Mouse (Mus musculus) C2C12 (cell line): ENCODE results near the gene Gnai2. TPM values are rescaled to one million over a fixed set of nuclear protein-coding genes. Genes with fewer than 3 reads are reported as not detected.
A peak's percentile ranks its signal among the peaks of the same experiment; 100 is the strongest.

Experiments used
- H3K27me3 ChIP-seq: one replicate; pipeline ENCODE4 v1.6.1; 2011; ENCODE audit not compliant: control insufficient read depth, insufficient read depth, insufficient read length
- H3K36me3 ChIP-seq: one replicate; pipeline ENCODE4 v1.6.1; 2011; ENCODE audit not compliant: control insufficient read depth, insufficient read depth
- H3K4me3 ChIP-seq: one replicate; pipeline ENCODE4 v1.5.1; 2011; ENCODE audit warnings: mild to moderate bottlenecking, control low read depth; ENCODE audit not compliant: poor library complexity, insufficient read depth, severe bottlenecking
- H3K79me2 ChIP-seq: one replicate; pipeline ENCODE4 v1.6.1; 2011; ENCODE audit not compliant: control insufficient read depth, insufficient read depth
- H3K79me3 ChIP-seq: one replicate; pipeline ENCODE4 v1.6.1; 2011; ENCODE audit warnings: low read depth, control low read depth
- H3ac ChIP-seq: one replicate; pipeline ENCODE3; 2011; ENCODE audit warnings: low read depth; ENCODE audit not compliant: control insufficient read depth, insufficient read length
- CEBPB ChIP-seq: IDR thresholded peaks from one replicate; pipeline ENCODE4 v1.6.1; 2011; ENCODE audit warnings: low read depth, mild to moderate bottlenecking, control low read depth, moderate library complexity
- CTCF ChIP-seq: IDR thresholded peaks from one replicate; pipeline ENCODE4 v1.5.1; 2011; ENCODE audit not compliant: control insufficient read depth, insufficient read depth, insufficient read length
- FOSL1 ChIP-seq: IDR thresholded peaks from one replicate; pipeline ENCODE4 v1.8.0; 2011; ENCODE audit warnings: mild to moderate bottlenecking, low read length; ENCODE audit not compliant: poor library complexity, insufficient read depth, severe bottlenecking
- MAX ChIP-seq: IDR thresholded peaks from one replicate; pipeline ENCODE4 v1.6.1; 2011; ENCODE audit warnings: mild to moderate bottlenecking, control low read depth
- MYOD1 ChIP-seq: IDR thresholded peaks from one replicate; pipeline ENCODE4 v1.6.1; 2011; ENCODE audit warnings: low read depth; ENCODE audit not compliant: control insufficient read depth, insufficient read length
- MYOG ChIP-seq: IDR thresholded peaks from one replicate; pipeline ENCODE4 v1.6.1; 2011; ENCODE audit not compliant: control insufficient read depth, insufficient read length; ENCODE audit errors: extremely low read depth
- USF1 ChIP-seq: IDR thresholded peaks from one replicate; pipeline ENCODE4 v1.6.1; 2011; ENCODE audit warnings: low read depth, mild to moderate bottlenecking, control low read depth, moderate library complexity
- polyA plus RNA-seq: library from polyadenylated mRNA; unstranded; fragments of >200 nt; fragmentation: generic; extraction: Trizol; gene quantifications from one replicate; pipeline ENCODE4 v1.2.1, GENCODE M21; 2012; ENCODE audit warnings: missing spikeins

Gene Gnai2
- polyA plus RNA-seq, 1 experiment, result 449 TPM

DNA sequence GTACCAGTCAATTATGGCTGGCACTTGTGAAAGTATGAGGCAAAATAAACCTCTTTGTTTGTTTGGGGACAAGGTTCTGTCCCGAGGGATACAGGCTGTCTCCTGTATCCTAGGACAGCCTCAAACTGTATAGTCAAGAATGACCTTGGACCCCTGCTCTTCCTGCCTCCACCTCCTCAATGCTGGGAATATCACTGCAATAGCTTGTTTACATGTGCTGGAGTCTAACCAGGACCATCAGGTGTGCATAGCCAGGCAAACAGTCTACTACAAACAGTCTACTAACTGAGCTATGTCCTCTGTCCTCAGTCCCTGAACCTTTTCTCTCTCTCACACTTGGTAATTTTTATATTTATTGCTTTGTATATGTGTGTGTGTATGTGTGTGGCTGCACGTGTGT, 18.3 kb upstream of the Gnai2 start:
- H3K79me2 ChIP-seq, result no peaks in the 10 kb centered on the region
- TF ChIP-seq MYOD1, result no peak
- TF ChIP-seq CTCF, result no peak
- no peak for TF ChIP-seq MAX
- TF ChIP-seq CEBPB, result no peak
- no peak for TF ChIP-seq MYOG
- no peak for TF ChIP-seq FOSL1
- TF ChIP-seq USF1, result no peak

DNA sequence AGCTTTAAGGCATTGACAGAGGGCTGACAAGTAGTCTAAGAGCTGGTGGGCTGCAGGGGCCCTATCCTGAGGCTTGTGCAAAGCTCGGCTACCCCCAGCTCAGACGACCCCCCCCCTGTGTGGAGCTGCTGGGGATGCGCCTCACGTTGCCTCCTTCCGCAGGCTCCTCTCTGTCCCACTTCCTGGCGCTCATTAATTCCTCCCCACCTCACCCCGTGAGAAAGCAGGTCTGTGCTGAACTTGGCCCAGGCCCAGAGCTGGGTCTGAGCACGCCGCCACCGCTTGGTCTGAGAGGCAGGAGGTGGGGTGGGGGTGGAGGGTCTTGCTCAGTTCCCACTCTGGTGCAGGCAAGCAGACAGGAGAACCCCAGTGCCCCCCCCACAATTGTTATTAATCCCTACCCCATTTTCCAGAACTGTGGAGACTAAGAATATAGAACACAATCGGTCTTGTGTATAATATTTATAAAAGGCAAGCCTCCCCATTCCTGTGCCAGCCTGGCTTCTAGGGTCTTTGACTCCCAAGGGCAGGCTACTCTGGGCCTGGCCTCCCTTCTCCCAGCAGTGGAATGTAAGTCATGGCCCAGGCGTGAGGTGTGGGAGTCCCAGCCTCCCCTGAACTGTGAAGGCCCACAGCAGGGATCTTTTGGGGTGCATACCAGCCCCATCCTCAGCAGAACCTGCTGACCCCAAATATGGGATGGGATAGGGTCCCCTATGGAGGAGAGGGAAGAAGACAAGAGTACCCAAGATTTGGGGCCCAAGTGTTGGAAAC, 15.7 kb upstream of the Gnai2 start:
- TF ChIP-seq MAX (no peak), MYOG (no peak), USF1 (no peak), MYOD1 (no peak), CTCF (no peak), FOSL1 (no peak), CEBPB (no peak)
- no peaks in the 10 kb centered on the region for H3K79me2 ChIP-seq
- no peak overlapping the region for H3K4me3 ChIP-seq

More for the DNA sequence above, 18.3 kb upstream of the Gnai2 start:
- H3ac ChIP-seq, result no peak overlapping the region
- H3K79me3 ChIP-seq, result no peaks in the 10 kb centered on the region
- no peak overlapping the region for H3K4me3 ChIP-seq
- no peaks in the 10 kb centered on the region for H3K36me3 ChIP-seq
- H3K27me3 ChIP-seq, result peaks cover 32% of the 10 kb centered on the region

DNA sequence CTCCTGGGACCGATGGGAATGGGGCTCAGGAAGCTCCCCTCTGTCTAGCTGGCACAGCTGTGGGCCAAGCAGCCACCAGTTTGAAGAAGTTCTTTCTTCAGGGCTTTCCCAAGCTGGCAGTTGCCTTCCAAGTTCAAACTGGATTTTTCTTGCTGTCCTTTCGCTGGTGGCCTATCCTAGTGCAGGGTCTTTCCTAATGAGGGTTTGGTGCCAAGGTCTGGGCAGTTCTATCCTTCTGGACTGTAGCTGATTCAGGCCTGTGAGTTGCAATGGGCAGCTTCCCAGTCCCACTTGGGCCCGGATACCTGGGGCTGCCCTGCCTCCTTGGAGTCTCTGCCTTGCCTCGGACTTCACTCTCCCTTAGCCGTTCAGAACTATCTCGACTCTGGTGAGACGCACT, 15.1 kb upstream of the Gnai2 start:
- no peaks in the 10 kb centered on the region for H3K79me3 ChIP-seq

More for the DNA sequence above, 15.7 kb upstream of the Gnai2 start:
- H3K36me3 ChIP-seq, result no peaks in the 10 kb centered on the region
- H3K79me3 ChIP-seq, result no peaks in the 10 kb centered on the region
- H3ac ChIP-seq, result no peak overlapping the region
- H3K27me3 ChIP-seq, result peaks cover 14% of the 10 kb centered on the region

DNA sequence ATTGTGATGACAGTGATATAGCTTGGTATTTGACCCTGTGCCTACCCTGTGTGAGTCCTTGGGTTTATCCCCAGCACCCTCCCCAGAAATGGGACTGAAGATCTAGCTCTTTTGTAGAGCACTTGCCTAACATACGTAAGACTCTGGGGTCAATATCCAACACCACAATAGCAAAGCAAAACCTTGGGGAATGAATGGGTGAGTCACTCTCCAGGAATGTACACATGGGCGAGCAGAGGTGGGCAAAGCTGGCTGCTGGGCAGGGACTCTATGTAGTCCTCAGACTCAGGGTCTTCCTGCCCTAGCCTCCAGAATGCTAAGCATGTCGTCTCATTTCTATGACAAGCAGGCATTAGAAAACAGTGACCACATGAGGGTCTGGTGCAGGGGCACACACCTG, 13.6 kb upstream of the Gnai2 start:
- Histone ChIP-seq H3ac (no peak overlapping the region), H3K4me3 (no peak overlapping the region), H3K27me3 (peaks cover 3% of the 10 kb centered on the region), H3K79me3 (no peaks in the 10 kb centered on the region), H3K79me2 (no peaks in the 10 kb centered on the region), H3K36me3 (no peaks in the 10 kb centered on the region)
- TF ChIP-seq USF1 (no peak), CEBPB (no peak), MYOG (no peak), CTCF (no peak), MAX (no peak), MYOD1 (no peak), FOSL1 (no peak)

More for the DNA sequence above, 15.1 kb upstream of the Gnai2 start:
- Histone ChIP-seq H3K79me2 (no peaks in the 10 kb centered on the region), H3K4me3 (no peak overlapping the region), H3ac (no peak overlapping the region), H3K36me3 (no peaks in the 10 kb centered on the region), H3K27me3 (peaks cover 8% of the 10 kb centered on the region)
- no peak for TF ChIP-seq CTCF
- TF ChIP-seq USF1, result no peak
- TF ChIP-seq FOSL1, result no peak
- no peak for TF ChIP-seq MAX
- TF ChIP-seq MYOD1, result no peak

DNA sequence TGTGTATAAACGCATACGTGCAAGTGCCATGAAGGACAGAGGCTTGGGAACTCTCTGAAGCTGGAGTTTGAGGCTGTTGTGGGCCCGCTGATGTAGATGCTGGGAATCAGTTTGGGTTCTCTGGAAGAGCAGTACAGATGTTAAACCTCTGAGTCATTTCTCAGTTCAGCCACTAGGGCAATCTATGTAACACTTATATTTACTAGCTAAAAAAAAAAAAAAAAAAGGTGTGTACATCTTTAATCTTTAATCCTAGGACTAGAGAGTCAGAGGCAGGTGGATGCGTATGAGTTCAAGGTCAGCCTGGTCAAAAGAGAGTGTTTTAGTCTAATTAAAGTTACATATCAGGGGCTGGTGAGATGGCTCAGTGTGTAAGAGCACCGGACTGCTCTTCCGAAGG, 11.8 kb upstream of the Gnai2 start:
- H3K79me2 ChIP-seq, result no peaks in the 10 kb centered on the region
- H3K79me3 ChIP-seq, result no peaks in the 10 kb centered on the region
- no peak overlapping the region for H3K4me3 ChIP-seq
- peaks cover 3% of the 10 kb centered on the region for H3K27me3 ChIP-seq
- TF ChIP-seq MYOD1 (no peak), MYOG (no peak), MAX (no peak), CTCF (no peak)
- no peak overlapping the region for H3ac ChIP-seq
- no peaks in the 10 kb centered on the region for H3K36me3 ChIP-seq

DNA sequence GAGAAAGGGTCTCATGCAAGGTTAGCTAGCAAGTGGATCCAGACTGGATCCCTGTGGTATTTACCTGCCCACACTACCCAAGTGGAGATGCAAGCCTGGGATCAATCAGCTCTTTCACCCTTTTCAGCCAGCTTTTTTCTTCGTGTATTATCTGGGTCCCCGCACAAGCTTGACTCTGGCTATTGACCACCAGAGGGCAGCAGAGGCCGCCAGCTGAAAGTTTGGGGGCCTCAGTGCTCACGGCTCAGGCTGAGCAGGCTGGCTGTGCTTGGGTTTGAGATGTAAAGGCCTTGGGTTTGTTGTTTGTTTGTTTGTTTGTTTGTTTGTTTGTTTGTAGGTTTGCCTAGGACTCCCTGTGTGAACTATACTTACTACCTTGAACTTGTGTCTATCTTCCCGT, 10.4 kb upstream of the Gnai2 start:
- H3K36me3 ChIP-seq, result no peaks in the 10 kb centered on the region
- H3K27me3 ChIP-seq, result peaks cover 3% of the 10 kb centered on the region
- H3ac ChIP-seq, result peak overlapping the region; percentile 29
- no peaks in the 10 kb centered on the region for H3K79me3 ChIP-seq
- TF ChIP-seq FOSL1, result no peak
- peak; percentile 57 for TF ChIP-seq CTCF
- no peaks in the 10 kb centered on the region for H3K79me2 ChIP-seq
- no peak overlapping the region for H3K4me3 ChIP-seq
